Mouse (Mus musculus) ES-E14 (cell line): ENCODE results near the gene Ccr10.

Experiments used
- CHD2 ChIP-seq: IDR thresholded peaks from 2 replicates; pipeline ENCODE4 v1.6.1; 2014; ENCODE audit warnings: mild to moderate bottlenecking, low read depth, low read length, inconsistent platforms
- MAFK ChIP-seq: IDR thresholded peaks from 2 replicates; pipeline ENCODE4 v1.6.1; 2014; ENCODE audit warnings: mild to moderate bottlenecking, low read depth, low read length, inconsistent platforms; ENCODE audit not compliant: insufficient read depth
- ZC3H11A ChIP-seq: IDR thresholded peaks from 2 replicates; pipeline ENCODE4 v1.6.1; 2012; ENCODE audit warnings: low read depth, mild to moderate bottlenecking, inconsistent platforms, low read length, borderline replicate concordance

DNA sequence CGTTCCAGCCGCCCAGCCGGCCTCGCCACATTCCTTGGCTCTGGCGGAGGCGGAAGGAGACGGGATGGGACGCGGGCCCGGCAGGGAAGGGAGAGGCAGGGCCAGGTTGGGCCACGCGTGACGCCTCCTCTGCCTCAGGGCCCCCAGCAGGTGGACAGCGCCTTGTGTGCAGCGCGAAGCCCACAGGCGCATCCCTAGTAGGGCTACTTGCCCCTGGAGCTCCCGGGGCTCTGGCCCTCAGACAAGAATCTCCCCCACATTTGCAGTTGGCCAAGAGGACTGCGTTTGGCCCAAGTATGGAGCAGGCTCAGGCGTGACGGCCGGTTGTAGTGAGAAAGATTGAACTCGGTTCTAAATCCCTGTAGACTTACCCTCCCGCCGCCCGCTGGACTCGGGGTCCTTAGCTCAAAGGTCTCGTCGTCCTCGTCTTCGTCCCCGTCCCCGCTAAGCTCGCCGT is 4.9 kb downstream of the Ccr10 start, which contains the start of gene Cntnap1:
- TF ChIP-seq ZC3H11A = no peak
- TF ChIP-seq CHD2 = no peak
- TF ChIP-seq MAFK = no peak
